Comparison of ENCODE assay signal across 9 mouse cellular contexts in genomic region chr19:9922228-9922627, GRCm38 (mm10). TPM values are rescaled to one million over a fixed set of nuclear protein-coding genes. Genes with fewer than 3 reads are reported as not detected.
DNase-seq lines count a peak whose midpoint lies in the region; ATAC-seq and TF ChIP-seq lines count a peak whose summit lies in the region.
"Had no signal": no experiment of that assay in that cellular context is flagged by ENCODE, and none has a peak within 500 bp of the region (broad histone marks: within the 10 kb centered on the region; RNA-seq: fewer than 3 reads in every experiment).

No protein-coding gene starts in this region.

- peak; percentile 90 for ATAC-seq in forebrain, postnatal 0 days

- H3K36me3 ChIP-seq in forebrain, postnatal 0 days (ENCODE audit: insufficient read depth), result no peaks in the 10 kb centered on the region

- H3K4me3 ChIP-seq in forebrain, postnatal 0 days (ENCODE audit: low read depth, low read length), result no peak overlapping the region

- H3K4me2 ChIP-seq in forebrain, postnatal 0 days (ENCODE audit: low read depth), result no peak overlapping the region

- H3K27ac ChIP-seq in forebrain, postnatal 0 days (ENCODE audit: low read depth, low read length), result peak overlapping the region; percentile 71

- 9% methylated on average over 2 of the region's 2 CpGs for WGBS in forebrain, postnatal 0 days

- H3K27me3 ChIP-seq in forebrain, postnatal 0 days (ENCODE audit: insufficient read depth, low read length), result no peaks in the 10 kb centered on the region

- no peaks in the 10 kb centered on the region for H3K9me3 ChIP-seq in forebrain, postnatal 0 days (ENCODE audit: low read length)

- H3K9ac ChIP-seq in forebrain, postnatal 0 days, result no peak overlapping the region

- DNase-seq in cerebellum, postnatal 14 days, result peak; percentile 33 to 37
- DNase-seq in cerebellum, adult 8-10 months, result no peak
- DNase-seq in 3T3-L1 (ENCODE audit: low read depth, low spot score), result peak; percentile 59
- DNase-seq in forebrain, postnatal 0 days, result peak; percentile 89
- DNase-seq in left cerebral cortex, adult 9 months (ENCODE audit: low spot score in 2 of 2), result peak; percentile 60 to 85
- no peak for DNase-seq in cerebellum, adult 9-11 months
- no peak for DNase-seq in B cell, adult 2 months
- DNase-seq in adrenal gland, adult 2 months, result no peak
- DNase-seq: lung, adult 2 months had no signal

- no peak for TF ChIP-seq CTCF in forebrain, postnatal 0 days (IDR thresholded peaks at IDR 0.05; ENCODE audit: low read depth)

- H3K4me1 ChIP-seq in forebrain, postnatal 0 days (ENCODE audit: insufficient read depth), result peaks cover 11% of the 10 kb centered on the region; the same call in 1 of the 2 replicates

RNA-seq across cellular contexts. Expression of gene Incenp, which starts 22.9 kb away (rescaled TPM):
- total RNA-seq in forebrain, postnatal 0 days (2014; rRNA removed), result 6.2 and 15.9 TPM in 2 replicates
- 12.3 and 19.4 TPM in 2 replicates for polyA plus RNA-seq in forebrain, postnatal 0 days (2015; fragmentation: Nextera tagmentation; extraction: Ambion mirVana)
- total RNA-seq in adrenal gland, adult 2 months (2021), result 10 to 100 TPM in 1 of 2 experiments, 1 to 10 TPM in 1; 9.4 to 11.1 TPM
- polyA plus RNA-seq in adrenal gland, adult 2 months (2012; rRNA removed), result 4.1 and 5.1 TPM in 2 replicates

RNA-seq across cellular contexts. Expression of gene Fth1, which starts 58.2 kb away (rescaled TPM):
- total RNA-seq in forebrain, postnatal 0 days (2014; rRNA removed), result 228 and 300 TPM in 2 replicates
- 2,942 and 2,984 TPM in 2 replicates for polyA plus RNA-seq in forebrain, postnatal 0 days (2015; fragmentation: Nextera tagmentation; extraction: Ambion mirVana)
- 1,000 to 10,000 TPM; 3,718 to 3,915 TPM for total RNA-seq in adrenal gland, adult 2 months (2021)
- 39,639 and 47,224 TPM in 2 replicates for polyA plus RNA-seq in adrenal gland, adult 2 months (2012; rRNA removed)

Comparison
In these comparisons a context has a peak if more than half of its experiments do, and no peak if none do; other contexts are left out.
1. DNase-seq: peak in cerebellum, postnatal 14 days (2 of 2), 3T3-L1 (single experiment), forebrain, postnatal 0 days (single experiment) and left cerebral cortex, adult 9 months (2 of 2); none in cerebellum, adult 8-10 months (single experiment), cerebellum, adult 9-11 months (single experiment), B cell, adult 2 months (0 of 2) and adrenal gland, adult 2 months (single experiment).
2. RNA of gene Fth1, which starts 58.2 kb away (total RNA-seq): 3,718 to 3,915 TPM in adrenal gland, adult 2 months; 228 to 300 TPM in forebrain, postnatal 0 days; every median in the first group is over 10 times any median in the second.